Mouse (Mus musculus): ENCODE data around the gene Prr12. TPM values are rescaled to one million over a fixed set of nuclear protein-coding genes. Genes with fewer than 3 reads are reported as not detected.

Prr12 gene
- polyA plus RNA-seq, 1 experiment: not detected

DNA sequence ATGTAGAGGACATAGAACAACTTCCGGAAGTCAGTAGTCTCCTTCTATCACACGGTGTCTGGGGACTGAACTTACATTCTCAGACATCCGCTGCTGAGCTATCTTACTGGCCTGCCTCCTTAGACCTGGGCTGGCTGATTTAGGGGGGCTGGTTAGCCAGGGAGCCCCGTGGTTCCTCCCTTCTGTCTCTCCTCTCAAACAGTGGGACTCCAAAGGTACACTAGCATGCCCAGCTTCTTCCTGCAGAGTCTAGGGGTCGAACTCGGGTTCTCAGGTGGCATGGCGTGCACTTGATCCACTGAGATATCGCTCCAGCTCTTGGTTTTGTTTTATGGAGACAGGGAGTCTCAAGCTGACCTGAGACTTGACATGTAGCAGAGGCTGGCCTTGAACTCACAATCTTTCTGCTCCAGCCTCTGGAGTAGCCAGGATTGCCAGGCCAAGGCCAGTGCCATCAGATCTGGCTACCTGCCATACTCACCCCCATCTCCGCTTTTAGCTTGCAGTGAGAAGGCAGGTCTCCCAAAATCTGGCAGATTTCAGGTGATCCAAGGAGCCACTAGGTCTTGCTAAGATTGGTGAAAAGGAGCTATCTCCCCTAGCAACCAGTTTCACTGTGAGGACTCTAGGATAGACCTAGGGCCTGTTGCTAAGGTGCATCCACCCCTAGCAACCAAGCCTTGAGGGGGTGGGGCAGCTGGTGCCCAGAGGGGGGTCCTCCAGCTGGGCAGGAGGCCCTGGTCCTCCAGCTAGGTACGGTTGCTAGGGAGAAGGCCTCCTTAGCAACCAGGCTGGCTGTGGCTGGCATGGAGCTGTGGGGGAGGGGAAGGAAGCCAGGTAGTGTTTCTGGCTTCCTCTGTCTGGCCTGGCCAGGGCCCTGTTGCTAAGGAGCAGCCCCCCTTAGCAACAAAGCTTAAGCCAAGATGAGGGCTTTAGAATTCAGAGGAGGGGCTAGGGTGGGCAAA, 6.2 kb upstream of the Prr12 start:
- 77% methylated on average over 10 of the region's 10 CpGs for WGBS
- peaks cover 16% of the 10 kb centered on the region for H3K4me1 ChIP-seq (ENCODE audit: control insufficient read depth, insufficient read depth, low read length)
- no peak for TF ChIP-seq CTCF (IDR thresholded peaks at IDR 0.05; ENCODE audit: insufficient read depth, low read depth, low read length)
- TF ChIP-seq POLR2A (IDR thresholded peaks at IDR 0.05; ENCODE audit: insufficient read depth, low read depth, low read length): no peak
- H3K4me3 ChIP-seq (ENCODE audit: insufficient read depth, low read depth, low read length): no peak overlapping the region
- H3K27ac ChIP-seq (ENCODE audit: insufficient read depth, low read depth, low read length): no peak overlapping the region

DNA sequence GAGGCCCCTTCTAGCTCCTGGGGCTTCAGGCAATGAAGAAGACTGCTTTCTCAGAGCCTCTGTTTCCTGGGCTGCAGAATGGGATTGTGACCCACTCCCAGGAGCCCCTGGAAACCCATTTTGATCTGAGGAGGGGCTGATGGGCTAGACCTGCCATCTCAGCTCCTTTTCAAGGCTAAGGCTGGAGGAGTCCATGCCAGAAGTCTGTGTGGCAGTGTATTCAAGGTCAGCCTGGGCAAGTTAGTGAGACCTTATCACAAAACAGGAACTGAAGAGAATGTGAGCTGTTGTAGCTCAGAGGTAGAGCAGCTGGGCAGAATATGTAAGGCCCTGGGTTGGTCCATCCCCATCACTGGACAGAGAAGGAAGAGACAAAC, 4.3 kb upstream of the Prr12 start:
- TF ChIP-seq POLR2A (IDR thresholded peaks at IDR 0.05; ENCODE audit: insufficient read depth, low read depth, low read length) (no peak), CTCF (IDR thresholded peaks at IDR 0.05; ENCODE audit: insufficient read depth, low read depth, low read length) (no peak)
- Histone ChIP-seq H3K4me3 (ENCODE audit: insufficient read depth, low read depth, low read length) (no peak overlapping the region), H3K27ac (ENCODE audit: insufficient read depth, low read depth, low read length) (no peak overlapping the region), H3K4me1 (ENCODE audit: control insufficient read depth, insufficient read depth, low read length) (peaks cover 19% of the 10 kb centered on the region)

DNA sequence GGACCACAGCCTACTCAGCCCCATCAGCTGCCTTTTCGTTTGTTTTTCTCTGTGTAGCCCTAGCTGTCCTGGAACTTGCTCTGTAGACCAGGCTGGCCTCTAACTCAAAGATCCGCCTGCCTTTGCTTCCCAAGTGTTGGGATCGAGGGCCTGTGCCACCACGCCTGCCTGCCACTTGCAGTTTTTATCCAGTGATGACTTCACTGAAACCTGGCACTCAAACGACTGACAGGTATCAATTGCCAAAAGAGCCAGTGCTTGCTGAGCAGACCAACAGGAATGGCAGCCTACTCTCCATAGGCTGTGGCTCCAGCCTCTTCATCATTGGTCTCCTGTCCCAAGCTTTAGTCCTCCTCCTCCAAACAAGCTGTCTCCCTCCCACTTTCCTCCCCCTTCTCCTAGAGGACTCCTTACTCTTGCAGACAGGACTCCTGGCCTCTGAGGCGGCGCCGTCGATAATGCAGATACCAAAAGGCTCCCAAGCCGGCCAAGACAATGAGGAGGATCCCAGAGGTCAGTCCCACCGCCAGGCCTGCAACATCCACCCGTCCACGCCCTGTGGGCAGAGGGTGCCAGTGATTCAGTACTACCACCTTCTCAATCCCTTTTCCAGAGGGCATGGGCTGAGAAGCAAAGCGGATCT, 3.8 kb upstream of the Prr12 start:
- Histone ChIP-seq H3K27ac (ENCODE audit: insufficient read depth, low read depth, low read length) (no peak overlapping the region), H3K4me1 (ENCODE audit: control insufficient read depth, insufficient read depth, low read length) (peaks cover 21% of the 10 kb centered on the region), H3K4me3 (ENCODE audit: insufficient read depth, low read depth, low read length) (no peak overlapping the region)
- TF ChIP-seq CTCF (IDR thresholded peaks at IDR 0.05; ENCODE audit: insufficient read depth, low read depth, low read length) (no peak), POLR2A (IDR thresholded peaks at IDR 0.05; ENCODE audit: insufficient read depth, low read depth, low read length) (no peak)
- WGBS: 74% methylated on average over 14 of the region's 14 CpGs

GRCm38 (mm10) chr7:45053931-45054510, 1.3 kb upstream of the Prr12 start:
- Histone ChIP-seq H3K27ac (ENCODE audit: insufficient read depth, low read depth, low read length) (peak overlapping the region; percentile 88), H3K4me3 (ENCODE audit: insufficient read depth, low read depth, low read length) (peak overlapping the region; percentile 95), H3K4me1 (ENCODE audit: control insufficient read depth, insufficient read depth, low read length) (peaks cover 34% of the 10 kb centered on the region)
- no peak for TF ChIP-seq CTCF (IDR thresholded peaks at IDR 0.05; ENCODE audit: insufficient read depth, low read depth, low read length)
- peak; percentile 68 for TF ChIP-seq POLR2A (IDR thresholded peaks at IDR 0.05; ENCODE audit: insufficient read depth, low read depth, low read length)
- under 1% methylated on average over 33 of the region's 33 CpGs for WGBS

DNA sequence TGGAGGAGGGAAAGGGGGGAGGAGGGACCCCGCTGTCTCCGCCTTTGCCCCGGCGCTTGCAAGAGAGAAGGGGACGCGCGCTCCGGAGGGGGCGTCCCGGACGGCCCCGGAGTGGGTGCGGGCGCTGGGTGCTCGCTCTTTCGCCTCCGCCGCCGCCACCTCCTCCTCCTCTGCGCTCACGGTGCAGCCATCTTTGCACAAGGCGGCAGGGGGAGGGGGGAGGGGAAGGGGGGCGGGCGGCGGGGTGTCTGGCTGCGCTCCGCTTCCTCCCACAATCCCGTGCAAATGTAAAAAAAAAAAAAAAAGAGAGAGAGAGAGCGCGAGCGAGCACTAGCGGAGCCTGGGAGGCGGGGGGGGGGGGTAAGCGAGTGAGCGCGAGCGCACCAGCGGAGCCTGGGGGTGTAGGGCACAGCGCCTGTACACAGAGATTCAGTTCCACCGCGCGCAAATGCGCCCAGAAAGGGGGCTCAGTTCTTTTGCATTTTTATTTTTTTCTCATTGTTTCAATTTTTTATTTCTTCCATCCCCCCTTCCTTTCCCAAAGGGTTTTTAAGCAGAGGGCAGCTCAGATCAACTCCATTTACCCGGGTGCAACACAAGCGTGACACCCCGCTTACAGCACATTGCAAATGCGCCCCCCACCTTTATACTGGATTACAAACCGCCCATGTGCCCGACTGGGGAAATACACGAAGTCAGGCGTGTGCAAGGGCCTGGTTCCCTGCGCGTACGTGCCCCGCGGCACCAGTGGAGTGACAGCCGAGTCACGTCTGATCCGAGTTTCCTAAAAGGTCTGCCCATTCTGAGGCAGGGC, 643 bp upstream of the Prr12 start:
- peak; percentile 50 for TF ChIP-seq POLR2A (IDR thresholded peaks at IDR 0.05; ENCODE audit: insufficient read depth, low read depth, low read length)
- no peak for TF ChIP-seq CTCF (IDR thresholded peaks at IDR 0.05; ENCODE audit: insufficient read depth, low read depth, low read length)
- peak overlapping the region; percentile 95 for H3K27ac ChIP-seq (ENCODE audit: insufficient read depth, low read depth, low read length)
- peak overlapping the region; percentile 95 for H3K4me3 ChIP-seq (ENCODE audit: insufficient read depth, low read depth, low read length)
- H3K4me1 ChIP-seq (ENCODE audit: control insufficient read depth, insufficient read depth, low read length): peaks cover 29% of the 10 kb centered on the region
- under 1% methylated on average over 52 of the region's 59 CpGs for WGBS

- under 1% methylated on average over 38 of the region's 38 CpGs for WGBS
- no peak for TF ChIP-seq POLR2A (IDR thresholded peaks at IDR 0.05; ENCODE audit: insufficient read depth, low read depth, low read length)
- 0 out of 2 replicates have a peak, but pooled peaks have one; percentile 8 for TF ChIP-seq CTCF (IDR thresholded peaks at IDR 0.05; ENCODE audit: insufficient read depth, low read depth, low read length)
- peak overlapping the region; percentile 67 for H3K27ac ChIP-seq (ENCODE audit: insufficient read depth, low read depth, low read length)
- H3K4me1 ChIP-seq (ENCODE audit: control insufficient read depth, insufficient read depth, low read length): peaks cover 29% of the 10 kb centered on the region
- peak overlapping the region; percentile 95 for H3K4me3 ChIP-seq (ENCODE audit: insufficient read depth, low read depth, low read length)
Observed at GRCm38 (mm10) chr7:45052181-45052861, 360 bp downstream of the Prr12 start.

DNA sequence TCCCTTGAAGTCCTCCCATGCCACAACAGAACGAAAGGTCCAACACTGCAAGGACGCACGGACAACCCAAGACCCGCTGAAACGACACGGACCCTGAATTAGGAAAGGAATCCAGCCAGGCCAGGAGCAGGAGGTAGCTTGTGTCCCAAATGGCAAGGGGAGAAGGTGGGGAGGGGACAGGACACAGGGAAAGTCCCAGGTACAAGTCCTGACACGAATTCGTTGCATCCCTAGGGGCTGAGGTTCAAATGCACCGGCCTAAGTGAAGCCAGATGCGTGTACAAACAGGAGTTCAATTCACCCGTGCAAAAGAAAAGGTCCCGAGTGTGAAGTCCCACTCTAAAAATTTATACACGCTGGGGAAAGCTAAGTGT, 1.1 kb downstream of the Prr12 start:
- WGBS: 6% methylated on average over 13 of the region's 13 CpGs
- TF ChIP-seq POLR2A (IDR thresholded peaks at IDR 0.05; ENCODE audit: insufficient read depth, low read depth, low read length) (no peak), CTCF (IDR thresholded peaks at IDR 0.05; ENCODE audit: insufficient read depth, low read depth, low read length) (no peak)
- Histone ChIP-seq H3K4me3 (ENCODE audit: insufficient read depth, low read depth, low read length) (peak overlapping the region; percentile 95), H3K4me1 (ENCODE audit: control insufficient read depth, insufficient read depth, low read length) (peaks cover 33% of the 10 kb centered on the region), H3K27ac (ENCODE audit: insufficient read depth, low read depth, low read length) (no peak overlapping the region)
